Mouse (Mus musculus): ENCODE results near the gene Gm8237. TPM values are rescaled to one million over a fixed set of nuclear protein-coding genes. Genes with fewer than 3 reads are reported as not detected.
A peak's percentile ranks its signal among the peaks of the same experiment; 100 is the strongest.
"Not testable (repeated sequence)": the region's sequence is repeated elsewhere in the genome, so short reads cannot be mapped to it uniquely, and the experiment has no call there.

Gene Gm8237
- 0.15 and 0.31 TPM in 2 replicates for polyA plus RNA-seq (2012; rRNA removed)

GRCm38 (mm10) chr14:5880241-5880640, at the start of gene Gm8237:
Gm8237 (minus strand) TSS chr14:5880382.
- H3K4me1 ChIP-seq (ENCODE audit: control insufficient read depth, insufficient read depth, low read length); H3K27ac ChIP-seq (ENCODE audit: insufficient read depth, low read length): not testable (repeated sequence)
- H3K4me3 ChIP-seq (ENCODE audit: insufficient read depth, low read length): peak within 1 kb of the TSS; percentile 43

- not testable (repeated sequence) for H3K4me3 ChIP-seq (ENCODE audit: insufficient read depth, low read length); H3K4me1 ChIP-seq (ENCODE audit: control insufficient read depth, insufficient read depth, low read length); H3K27ac ChIP-seq (ENCODE audit: insufficient read depth, low read length)
These were observed 43.1 kb upstream of the Gm8237 start for GRCm38 (mm10) chr14:5923276-5923675.

- H3K4me3 ChIP-seq (ENCODE audit: insufficient read depth, low read length); H3K4me1 ChIP-seq (ENCODE audit: control insufficient read depth, insufficient read depth, low read length); H3K27ac ChIP-seq (ENCODE audit: insufficient read depth, low read length): not testable (repeated sequence)
These were observed 38.3 kb upstream of the Gm8237 start for GRCm38 (mm10) chr14:5918330-5918942.

GRCm38 (mm10) chr14:5913701-5914100, 33.5 kb upstream of the Gm8237 start:
- H3K4me1 ChIP-seq (ENCODE audit: control insufficient read depth, insufficient read depth, low read length); H3K4me3 ChIP-seq (ENCODE audit: insufficient read depth, low read length); H3K27ac ChIP-seq (ENCODE audit: insufficient read depth, low read length): not testable (repeated sequence)

- peak overlapping the region; percentile 43 for H3K4me3 ChIP-seq (ENCODE audit: insufficient read depth, low read length)
- H3K4me1 ChIP-seq (ENCODE audit: control insufficient read depth, insufficient read depth, low read length); H3K27ac ChIP-seq (ENCODE audit: insufficient read depth, low read length): not testable (repeated sequence)
These were observed 391 bp downstream of the Gm8237 start for GRCm38 (mm10) chr14:5879791-5880190.

- peak; percentile 53 for TF ChIP-seq CTCF (IDR thresholded peaks at IDR 0.05; ENCODE audit: extremely low read depth, insufficient read depth, low read length)
- not testable (repeated sequence) for H3K4me1 ChIP-seq (ENCODE audit: control insufficient read depth, insufficient read depth, low read length); H3K4me3 ChIP-seq (ENCODE audit: insufficient read depth, low read length); H3K27ac ChIP-seq (ENCODE audit: insufficient read depth, low read length)
These were observed 1.0 kb downstream of the Gm8237 start for GRCm38 (mm10) chr14:5879136-5879535.

- not testable (repeated sequence) for H3K4me1 ChIP-seq (ENCODE audit: control insufficient read depth, insufficient read depth, low read length); H3K4me3 ChIP-seq (ENCODE audit: insufficient read depth, low read length); H3K27ac ChIP-seq (ENCODE audit: insufficient read depth, low read length)
These were observed 24.3 kb downstream of the Gm8237 start for GRCm38 (mm10) chr14:5855911-5856310.

GRCm38 (mm10) chr14:5830229-5830628, 50.0 kb downstream of the Gm8237 start, which contains the start of gene Gm3424:
Gm3424 (minus strand) TSS chr14:5830329.
- not testable (repeated sequence) for H3K4me3 ChIP-seq (ENCODE audit: insufficient read depth, low read length); H3K4me1 ChIP-seq (ENCODE audit: control insufficient read depth, insufficient read depth, low read length); H3K27ac ChIP-seq (ENCODE audit: insufficient read depth, low read length)

- not testable (repeated sequence) for H3K27ac ChIP-seq (ENCODE audit: insufficient read depth, low read length); H3K4me1 ChIP-seq (ENCODE audit: control insufficient read depth, insufficient read depth, low read length); H3K4me3 ChIP-seq (ENCODE audit: insufficient read depth, low read length)
These were observed 67.4 kb downstream of the Gm8237 start for GRCm38 (mm10) chr14:5812699-5813356.

Other genes starting within 250 kb of the Gm8237 start
- not detected in 2 replicates for gene Gm8265, start 247.4 kb downstream of the Gm8237 start, polyA plus RNA-seq (2012; rRNA removed)
- gene Gm9603, start 192.9 kb downstream of the Gm8237 start, polyA plus RNA-seq (2012; rRNA removed): not detected in 2 replicates
- 0.19 and 0.54 TPM in 2 replicates for gene Gm3373, start 138.8 kb downstream of the Gm8237 start, polyA plus RNA-seq (2012; rRNA removed)
- gene Gm3383, start 72.4 kb downstream of the Gm8237 start, polyA plus RNA-seq (2012; rRNA removed): 1.8 and 2.2 TPM in 2 replicates
- gene Gm3424, start 50.1 kb downstream of the Gm8237 start, polyA plus RNA-seq (2012; rRNA removed): not detected in 2 replicates
- gene Gm3248, start 81.4 kb upstream of the Gm8237 start, polyA plus RNA-seq (2012; rRNA removed): 1.3 and 1.5 TPM in 2 replicates
- gene Gm3453, start 98.8 kb upstream of the Gm8237 start, polyA plus RNA-seq (2012; rRNA removed): not detected in 2 replicates
- gene Gm6337, start 177.9 kb upstream of the Gm8237 start, polyA plus RNA-seq (2012; rRNA removed): not detected in 2 replicates
- gene Gm8206, start 213.6 kb upstream of the Gm8237 start, polyA plus RNA-seq (2012; rRNA removed): 0.35 and 0.44 TPM in 2 replicates
- 1.6 and 2.1 TPM in 2 replicates for gene Gm3468, start 228.3 kb upstream of the Gm8237 start, polyA plus RNA-seq (2012; rRNA removed)
- gene Gm3476, start 245.4 kb upstream of the Gm8237 start, polyA plus RNA-seq (2012; rRNA removed): not detected in 2 replicates

Data from cortical plate, adult 2 months (tissue).